Mouse (Mus musculus) MEL (cell line): ENCODE measurements around the gene Cd207. TPM values are rescaled to one million over a fixed set of nuclear protein-coding genes. Genes with fewer than 3 reads are reported as not detected.
"Not testable (repeated sequence)": the region's sequence is repeated elsewhere in the genome, so short reads cannot be mapped to it uniquely, and the experiment has no call there.

Experiments used
- DNase-seq: peaks from one replicate; pipeline ENCODE4 v3.0.0; 2011; ENCODE audit warnings: low read depth, low spot score
- H3K27ac ChIP-seq: 2 replicates; pipeline ENCODE4 v1.5.1; 2012; ENCODE audit warnings: low read depth, mild to moderate bottlenecking, control low read depth, low read length, moderate library complexity; ENCODE audit not compliant: control insufficient read depth
- H3K27me3 ChIP-seq, 2 experiments: fragments of 150-350 bp in 1 of 2; sonication (generic) in 1 of 2; 2 replicates each; pipeline ENCODE4 v1.6.1; 2012; ENCODE audit warnings: low read length in 2 of 2, mild to moderate bottlenecking in 2 of 2, improper control_type of control experiment in 1 of 2, moderate library complexity in 1 of 2; ENCODE audit not compliant: insufficient read depth in 2 of 2, control insufficient read depth in 1 of 2
- H3K36me3 ChIP-seq, 2 experiments: 2 replicates each; pipeline ENCODE4 v1.6.1; 2012 to 2014; ENCODE audit warnings: low read length in 2 of 2, improper control_type of control experiment in 1 of 2, inconsistent platforms in 1 of 2, mild to moderate bottlenecking in 1 of 2; ENCODE audit not compliant: insufficient read depth in 2 of 2, control insufficient read depth in 1 of 2
- H3K4me1 ChIP-seq, 2 experiments: fragments of 150-350 bp in 1 of 2; sonication (generic) in 1 of 2; 2 replicates each; pipeline ENCODE4 v1.6.1; 2012; ENCODE audit warnings: low read length in 2 of 2, improper control_type of control experiment in 1 of 2, mild to moderate bottlenecking in 1 of 2; ENCODE audit not compliant: insufficient read depth in 2 of 2, control insufficient read depth in 1 of 2
- H3K4me3 ChIP-seq, 2 experiments: fragments of 150-350 bp in 1 of 2; sonication (generic) in 1 of 2; 2 replicates each; pipeline ENCODE4 v1.5.1; 2012; ENCODE audit warnings: low read depth in 2 of 2, low read length in 2 of 2, mild to moderate bottlenecking in 2 of 2, moderate library complexity in 2 of 2, control low read depth in 1 of 2, improper control_type of control experiment in 1 of 2; ENCODE audit not compliant: control insufficient read depth in 1 of 2, insufficient read depth in 1 of 2
- H3K79me2 ChIP-seq: 2 replicates; pipeline ENCODE4 v1.6.1; 2012; ENCODE audit warnings: mild to moderate bottlenecking, low read length, moderate library complexity; ENCODE audit not compliant: control insufficient read depth, poor library complexity, insufficient read depth
- H3K9ac ChIP-seq: 2 replicates; pipeline ENCODE4 v1.6.1; 2012; ENCODE audit warnings: low read depth, mild to moderate bottlenecking, control low read depth, low read length, moderate library complexity; ENCODE audit not compliant: control insufficient read depth, poor library complexity, severe bottlenecking
- H3K9me3 ChIP-seq: fragments of 150-350 bp; sonication (generic); replicated peaks from 2 replicates; pipeline ENCODE4 v1.6.1; 2012; ENCODE audit warnings: mild to moderate bottlenecking, low read length, improper control_type of control experiment, moderate library complexity; ENCODE audit not compliant: insufficient read depth
- BHLHE40 ChIP-seq: IDR thresholded peaks from 2 replicates; pipeline ENCODE4 v1.6.1; 2012; ENCODE audit warnings: low read depth, mild to moderate bottlenecking, inconsistent platforms, low read length, improper control_type of control experiment, borderline replicate concordance
- CHD1 ChIP-seq: IDR thresholded peaks from 2 replicates; pipeline ENCODE4 v1.6.1; 2012; ENCODE audit warnings: low read depth, mild to moderate bottlenecking, inconsistent platforms, low read length, improper control_type of control experiment
- EP300 ChIP-seq, 2 experiments: IDR thresholded peaks; 2 replicates each; pipeline ENCODE4 v1.6.1; 2011; ENCODE audit warnings: improper control_type of control experiment in 2 of 2, low read length in 2 of 2, low read depth in 1 of 2, mild to moderate bottlenecking in 1 of 2
- KAT2A ChIP-seq: conservative IDR thresholded peaks from 2 replicates; pipeline ENCODE4 v1.6.1; 2012; ENCODE audit warnings: low read depth, low read length, improper control_type of control experiment, inconsistent platforms
- MAFK ChIP-seq: IDR thresholded peaks from 2 replicates; pipeline ENCODE4 v1.6.1; 2011; ENCODE audit warnings: low read depth, mild to moderate bottlenecking, low read length, improper control_type of control experiment, borderline replicate concordance
- MXI1 ChIP-seq: IDR thresholded peaks from 2 replicates; pipeline ENCODE4 v1.6.1; 2011; ENCODE audit warnings: mild to moderate bottlenecking, low read depth, low read length, improper control_type of control experiment
- MYB ChIP-seq: IDR thresholded peaks from 2 replicates; pipeline ENCODE4 v1.6.1; 2011; ENCODE audit warnings: mild to moderate bottlenecking, low read depth, low read length, improper control_type of control experiment
- NRF1 ChIP-seq: IDR thresholded peaks from 2 replicates; pipeline ENCODE4 v1.6.1; 2014; ENCODE audit warnings: low read depth, mild to moderate bottlenecking, inconsistent platforms, low read length, improper control_type of control experiment, moderate library complexity; ENCODE audit not compliant: poor library complexity, insufficient read depth, severe bottlenecking
- POLR2A ChIP-seq, 2 experiments: IDR thresholded peaks; 2 replicates each; pipeline ENCODE4 v1.6.1; 2011 to 2012; ENCODE audit warnings: low read length in 2 of 2, mild to moderate bottlenecking in 2 of 2, control low read depth in 1 of 2, improper control_type of control experiment in 1 of 2, low read depth in 1 of 2, moderate library complexity in 1 of 2; ENCODE audit not compliant: control insufficient read depth in 1 of 2, insufficient read depth in 1 of 2, poor library complexity in 1 of 2
- POLR2AphosphoS5 ChIP-seq: IDR thresholded peaks from 2 replicates; pipeline ENCODE4 v1.6.1; 2012; ENCODE audit warnings: low read depth, borderline replicate concordance, mild to moderate bottlenecking, inconsistent platforms, low read length, moderate library complexity, mixed read lengths
- SIN3A ChIP-seq: IDR thresholded peaks from 2 replicates; pipeline ENCODE4 v1.6.1; 2012; ENCODE audit warnings: low read length, improper control_type of control experiment, inconsistent platforms
- USF1 ChIP-seq: IDR thresholded peaks from 2 replicates; pipeline ENCODE4 v1.6.1; 2014; ENCODE audit warnings: low read depth, mild to moderate bottlenecking, inconsistent platforms, low read length, improper control_type of control experiment, moderate library complexity
- polyA plus RNA-seq, 2 experiments: library from polyadenylated mRNA; stranded (reverse) in 1 of 2; unstranded in 1 of 2; fragments of >175 nt in 1 of 2; fragments of >200 nt in 1 of 2; gene quantifications; 2 replicates each; pipeline versions ENCODE4 v1.2.1 to v1.2.4; 2012; ENCODE audit warnings: low replicate concordance in 2 of 2, low read depth in 1 of 2; ENCODE audit not compliant: insufficient read length in 2 of 2, insufficient read depth in 1 of 2, missing spikeins in 1 of 2
- total RNA-seq: library from RNA; depleted of rRNA; stranded (reverse); fragments of 300-350 nt; gene quantifications from 2 replicates; pipeline ENCODE4 v1.2.3, GENCODE M21; 2012

Cd207 gene
- total and polyA plus RNA-seq, 3 experiments = not detected

DNA sequence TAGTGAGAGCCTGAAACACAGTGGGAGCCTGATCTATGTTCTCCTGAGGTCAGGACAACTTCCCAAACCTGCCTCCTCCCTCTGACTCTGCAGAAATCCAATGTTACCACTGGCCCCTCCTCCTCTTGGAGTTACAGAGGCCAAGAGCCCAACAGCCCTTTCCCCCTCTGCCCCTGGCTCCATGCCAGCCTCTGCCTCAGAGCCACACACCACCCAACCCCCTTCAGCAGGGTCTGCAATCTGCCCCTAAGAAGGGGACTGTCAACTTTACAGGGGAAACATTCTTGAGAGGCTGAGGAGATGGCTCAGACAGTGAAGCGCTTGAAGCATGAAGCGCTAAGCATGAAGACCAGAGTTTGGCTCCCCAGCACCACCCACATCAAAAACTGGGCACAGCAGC, 21.6 kb downstream of the Cd207 start, which contains the start of gene Clec4f:
Gene Clec4f (minus strand): TSS at position 101 of the 400 bp plus-strand sequence.
- H3K36me3 ChIP-seq = no peaks in the 10 kb centered on the region
- H3K4me3 ChIP-seq = no peak within 1 kb of the TSS
- H3K9ac ChIP-seq = no peak within 1 kb of the TSS
- TF ChIP-seq NRF1 (no peak), BHLHE40 (no peak), EP300 (IDR thresholded peaks at IDR 0.05; ENCODE audit: low read depth in 1 of 2, low read length in 2 of 2) (no peak), USF1 (no peak), MYB (no peak), MAFK (no peak), MXI1 (no peak)
- H3K4me1 ChIP-seq = no peaks in the 10 kb centered on the region
- H3K9me3 ChIP-seq = no peaks in the 10 kb centered on the region
- H3K27ac ChIP-seq = no peak within 1 kb of the TSS
- peaks cover 8 to 18% of the 10 kb centered on the region in 2 experiments for H3K27me3 ChIP-seq
- H3K79me2 ChIP-seq = no peaks in the 10 kb centered on the region
- no peak for DNase-seq

DNA sequence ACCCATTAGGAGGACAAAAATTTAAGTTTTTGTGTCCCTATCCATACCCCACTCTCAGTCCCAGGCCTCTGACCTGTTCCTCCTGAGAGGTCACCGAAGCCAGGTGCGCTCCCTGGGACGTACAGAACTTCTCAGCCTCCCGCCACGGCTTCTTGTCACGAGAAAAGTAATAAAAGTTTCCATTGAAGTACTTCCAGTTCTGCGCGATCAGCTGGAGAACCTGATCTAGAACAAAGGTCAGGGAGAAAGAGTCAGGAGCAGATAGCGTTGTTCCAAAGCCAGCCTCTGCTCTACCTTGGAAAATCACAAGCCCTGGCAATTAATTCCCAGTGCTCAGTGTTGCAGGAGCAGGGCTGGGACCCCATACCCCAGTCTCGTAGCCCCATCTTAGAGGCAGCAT, 30.9 kb downstream of the Cd207 start:
- H3K9me3 ChIP-seq = no peaks in the 10 kb centered on the region
- DNase-seq = no peak
- no peak overlapping the region for H3K4me3 ChIP-seq
- no peaks in the 10 kb centered on the region for H3K36me3 ChIP-seq
- TF ChIP-seq POLR2AphosphoS5 = no peak
- TF ChIP-seq, all 39 proteins: peak for 0
- Histone ChIP-seq H3K27me3 (peaks cover under 1 to 13% of the 10 kb centered on the region in 2 experiments; a peak in 3 of 4 replicates), H3K79me2 (no peaks in the 10 kb centered on the region), H3K4me1 (no peaks in the 10 kb centered on the region), H3K9ac (no peak overlapping the region), H3K27ac (no peak overlapping the region)

DNA sequence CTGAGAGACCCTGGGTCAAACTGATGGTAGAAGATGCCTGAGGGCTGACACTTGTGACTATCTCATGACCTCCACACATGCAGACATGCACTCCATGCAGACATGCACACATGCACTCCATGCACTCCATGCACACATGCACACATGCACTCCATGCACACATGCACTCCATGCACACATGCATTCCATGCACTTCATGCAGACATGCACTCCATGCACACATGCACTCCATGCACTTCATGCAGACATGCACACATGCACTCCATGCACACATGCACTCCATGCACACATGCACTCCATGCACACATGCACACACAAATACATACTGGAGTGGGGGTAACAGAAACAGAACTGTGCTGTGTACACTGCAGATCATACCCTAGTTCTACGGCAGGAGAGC, 42.3 kb downstream of the Cd207 start:
- Histone ChIP-seq H3K4me1 (no peaks in the 10 kb centered on the region), H3K36me3 (no peaks in the 10 kb centered on the region), H3K9me3 (no peaks in the 10 kb centered on the region), H3K79me2 (no peaks in the 10 kb centered on the region), H3K4me3 (no peak overlapping the region), H3K27ac (no peak overlapping the region), H3K9ac (no peak overlapping the region), H3K27me3 (peaks cover 15 to 19% of the 10 kb centered on the region in 2 experiments)
- TF ChIP-seq USF1 (no peak), CHD1 (no peak), SIN3A (no peak), POLR2AphosphoS5 (peak; percentile 36; the same call in 1 of the 2 replicates), POLR2A (IDR thresholded peaks at IDR 0.05; ENCODE audit: control insufficient read depth in 1 of 2, insufficient read depth in 1 of 2, low read depth in 1 of 2, low read length in 2 of 2, poor library complexity in 1 of 2) (no peak), KAT2A (no peak)
- no peak for DNase-seq

DNA sequence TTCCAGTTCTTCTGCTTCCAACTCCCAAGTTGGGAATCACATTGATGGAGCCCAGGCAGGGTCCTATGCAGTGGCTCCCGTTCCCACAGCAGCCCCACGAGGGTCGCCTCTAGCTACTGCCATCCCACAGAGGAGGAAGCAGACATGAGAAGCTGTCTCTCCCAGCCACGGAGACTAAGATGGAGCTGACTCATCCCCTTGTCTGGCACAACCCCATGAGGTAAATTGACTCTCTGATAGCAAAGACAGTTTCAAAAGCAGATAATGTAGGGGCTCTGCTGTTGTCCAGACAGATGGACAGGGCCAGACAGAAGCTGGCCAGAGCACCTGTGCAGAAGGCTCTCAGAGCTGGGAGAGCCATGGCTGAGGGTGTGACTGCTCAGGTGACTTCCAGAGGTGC, 43.0 kb downstream of the Cd207 start:
- not testable (repeated sequence) for H3K9me3 ChIP-seq, H3K9ac ChIP-seq, H3K4me1 ChIP-seq, DNase-seq, H3K79me2 ChIP-seq, H3K27ac ChIP-seq, H3K4me3 ChIP-seq, H3K36me3 ChIP-seq
- H3K27me3 ChIP-seq = peaks cover 14 to 19% of the 10 kb centered on the region in 2 experiments

DNA sequence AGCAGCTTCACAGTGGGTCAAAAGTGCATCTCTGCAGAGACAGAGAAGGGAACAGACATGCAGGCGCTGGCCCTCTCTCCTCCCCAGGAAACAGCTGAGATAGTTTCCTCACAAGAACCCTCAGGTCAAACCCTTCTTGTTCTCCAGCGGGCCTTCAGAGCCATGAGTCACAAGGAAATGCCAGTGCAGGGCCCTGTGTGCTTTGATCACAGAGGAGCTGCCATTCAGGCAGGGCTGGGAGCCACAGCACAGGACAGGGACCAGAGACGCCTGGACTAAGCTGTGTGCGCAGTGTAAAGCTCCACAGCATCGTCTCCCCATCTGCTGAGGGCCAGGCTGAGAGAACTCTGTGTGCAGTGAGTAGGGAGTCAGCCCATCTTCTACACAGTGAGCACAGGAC, 43.6 kb downstream of the Cd207 start:
- H3K27me3 ChIP-seq = peaks cover 14 to 19% of the 10 kb centered on the region in 2 experiments
- not testable (repeated sequence) for H3K9ac ChIP-seq, H3K4me3 ChIP-seq, H3K79me2 ChIP-seq, H3K9me3 ChIP-seq, H3K27ac ChIP-seq, H3K36me3 ChIP-seq, H3K4me1 ChIP-seq, DNase-seq
